Mouse (Mus musculus) kidney, postnatal 10 days (tissue): ENCODE data around the gene Arel1.

ENCODE experiments used
- DNase-seq: peaks from one replicate; pipeline ENCODE4 v3.0.0; 2021; ENCODE audit warnings: mixed read lengths

Gene Arel1

DNA sequence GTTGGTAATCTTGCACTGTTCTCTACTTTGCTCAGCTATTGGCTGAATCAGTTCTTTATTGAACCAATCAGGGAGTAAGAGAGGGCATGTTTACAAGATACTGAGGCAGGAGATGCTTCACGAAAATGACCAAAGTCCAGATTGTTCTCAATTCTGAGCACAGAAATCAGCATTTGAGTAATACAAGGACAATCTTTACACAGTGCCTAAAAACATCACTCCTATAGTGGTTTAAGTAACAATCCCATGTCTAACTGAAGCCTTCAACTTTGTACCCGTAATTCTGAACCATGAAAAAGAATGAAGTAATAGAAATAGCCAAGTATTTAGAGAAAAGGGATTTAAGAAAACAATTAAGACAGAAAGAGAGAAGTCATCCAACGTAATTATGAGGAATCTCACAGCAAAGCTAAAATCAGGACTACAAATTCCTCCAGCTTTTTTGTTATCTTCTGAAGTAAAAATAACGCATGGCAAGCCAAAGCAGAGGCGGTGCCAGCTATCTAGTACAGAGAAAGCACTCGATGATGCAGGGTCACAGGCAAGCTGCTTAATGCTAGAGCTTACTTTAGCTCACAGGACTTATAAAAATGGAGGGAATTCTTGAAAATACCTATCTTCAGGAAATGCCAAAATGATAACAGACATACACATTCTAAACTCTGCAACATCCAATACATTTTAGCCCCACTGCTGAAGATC, 22.0 kb downstream of the Arel1 start:
- DNase-seq: no peak

DNA sequence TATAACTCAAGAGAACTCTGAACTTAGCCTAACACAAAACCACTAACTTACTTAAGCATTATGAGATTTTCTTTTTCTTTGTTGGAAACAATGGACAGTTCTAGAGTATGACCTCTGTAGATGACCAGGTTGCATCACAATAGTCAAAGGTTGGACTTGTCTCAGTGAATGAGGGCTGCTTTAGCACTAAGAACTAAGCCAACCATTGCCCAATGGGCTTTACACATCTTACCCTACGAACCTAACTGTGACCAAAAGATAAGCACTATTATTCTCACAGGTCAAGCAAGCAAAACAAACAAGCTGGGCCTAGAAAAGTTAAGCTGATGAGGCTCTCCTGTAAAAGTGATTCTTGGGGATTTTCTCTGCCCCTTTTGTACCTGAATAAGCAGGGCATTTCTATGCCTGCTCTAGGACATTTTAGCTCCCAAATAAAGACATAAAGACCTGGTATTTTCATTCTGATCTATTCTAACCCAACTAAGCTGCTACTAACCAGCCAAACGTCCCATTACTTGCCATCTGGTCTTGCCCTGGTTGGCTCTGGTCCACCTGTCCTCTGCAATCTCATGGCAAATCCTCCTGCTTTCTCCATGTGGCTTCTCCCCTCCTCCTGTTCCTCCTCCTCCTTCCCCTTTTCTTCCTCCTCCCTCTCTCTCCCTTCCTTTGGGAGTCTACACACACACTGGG, 22.7 kb downstream of the Arel1 start:
- no peak for DNase-seq

DNA sequence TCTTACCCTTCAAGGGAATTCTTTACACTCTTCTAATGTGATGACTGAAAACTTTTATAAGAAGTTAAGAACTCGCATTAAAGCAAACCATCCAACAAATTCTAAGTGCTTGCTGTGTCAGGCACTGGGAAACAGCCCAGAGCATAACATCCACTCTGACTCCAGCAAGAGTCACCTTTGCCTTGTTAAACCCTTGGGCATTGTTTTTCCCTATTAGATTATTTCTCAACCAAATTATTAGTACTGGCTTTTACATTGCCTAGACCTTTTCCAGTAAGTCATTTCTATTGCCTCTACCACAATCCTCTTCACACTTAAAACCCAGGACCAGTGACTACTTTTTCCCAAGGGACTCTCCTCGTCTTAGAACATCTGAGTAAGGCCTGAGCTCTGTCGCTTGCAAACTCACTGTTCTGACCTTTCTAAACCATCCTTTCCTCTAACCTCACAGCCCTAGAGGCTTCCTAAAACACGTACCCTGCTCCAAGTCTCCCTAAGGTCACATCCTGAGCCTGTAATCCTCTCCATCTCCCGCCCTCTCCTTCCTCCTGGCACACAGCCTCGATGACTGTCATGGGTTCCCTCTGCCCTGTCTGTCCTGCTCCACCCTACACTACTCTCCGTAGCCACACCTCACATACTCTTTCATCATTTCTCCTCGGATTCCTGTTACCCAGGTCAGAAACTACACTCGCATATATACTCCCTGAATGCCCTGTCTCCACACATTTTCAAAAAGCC, 25.7 kb downstream of the Arel1 start:
- DNase-seq: no peak

DNA sequence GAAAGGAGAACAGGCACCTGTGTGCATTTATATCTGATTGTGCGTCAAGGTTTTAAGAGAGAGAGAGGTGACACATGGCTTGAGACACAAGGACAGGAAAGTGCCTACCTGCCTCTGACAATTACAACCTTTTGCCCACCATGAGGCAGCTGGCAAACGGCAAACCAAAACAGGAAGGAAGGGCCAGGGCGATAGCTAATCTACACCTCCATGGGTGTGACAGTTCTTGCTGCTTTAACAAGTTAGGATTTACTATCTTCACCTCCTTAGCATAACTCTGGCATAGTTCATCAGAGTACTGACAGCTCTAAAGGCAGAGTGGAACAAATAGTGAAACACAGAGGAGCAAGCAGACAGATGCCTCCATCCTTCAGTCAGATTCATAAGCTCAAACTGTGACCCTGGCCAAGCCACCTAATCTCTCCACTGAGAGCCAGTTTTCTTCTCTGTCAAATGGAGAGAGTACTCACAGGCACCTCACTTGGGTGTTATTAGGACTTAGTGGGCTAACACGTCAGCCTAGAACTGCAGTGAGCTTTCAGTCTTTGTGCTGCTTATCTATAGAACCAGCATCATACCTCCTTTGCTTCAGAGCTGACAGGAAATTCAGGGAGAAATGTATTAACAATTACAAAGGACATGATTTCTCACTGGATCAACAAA, 26.4 kb downstream of the Arel1 start:
- no peak for DNase-seq

DNA sequence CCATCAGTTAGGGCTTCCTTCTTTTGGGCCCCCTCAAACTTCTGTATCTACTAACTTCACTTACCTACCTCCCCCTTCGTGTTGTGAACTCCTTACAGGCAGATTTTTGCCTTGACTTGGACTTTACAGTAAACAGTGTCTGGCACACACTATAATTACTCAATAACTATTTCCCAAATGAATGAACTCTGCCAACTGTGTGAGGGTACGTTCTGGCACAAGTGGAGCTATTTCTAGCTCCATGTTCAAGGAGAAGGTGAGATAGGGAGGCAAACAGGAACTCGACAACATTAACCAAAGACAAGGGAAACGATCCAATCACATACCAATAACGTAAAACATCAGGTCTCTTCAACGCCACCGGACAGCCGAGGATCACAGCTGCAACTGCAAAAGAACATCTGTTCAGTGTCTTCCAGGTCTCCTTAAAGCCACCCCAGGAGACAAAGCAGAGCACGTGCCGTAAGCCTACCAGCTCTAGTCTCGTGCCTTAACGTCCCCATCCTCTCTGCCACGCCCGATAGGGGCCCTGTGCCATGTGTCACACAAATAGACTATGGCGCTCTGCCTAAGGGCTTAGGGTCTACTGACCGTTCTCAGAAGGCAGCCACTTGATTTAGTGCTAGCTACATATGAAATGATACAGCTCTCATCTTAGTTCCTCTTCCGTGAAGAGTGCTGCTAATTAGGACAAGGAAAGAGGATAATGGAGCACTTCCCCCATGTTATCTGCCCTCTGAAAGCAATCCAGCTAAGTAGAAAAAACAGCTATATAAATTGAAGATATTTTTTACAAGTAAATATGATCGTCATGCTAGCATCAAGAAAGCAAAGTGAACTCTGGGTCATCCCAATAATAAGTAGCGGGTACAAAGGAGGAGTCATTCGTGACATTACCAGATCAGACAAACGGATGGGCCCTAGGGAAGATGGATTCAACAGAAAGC, 27.4 kb downstream of the Arel1 start:
- DNase-seq: no peak

DNA sequence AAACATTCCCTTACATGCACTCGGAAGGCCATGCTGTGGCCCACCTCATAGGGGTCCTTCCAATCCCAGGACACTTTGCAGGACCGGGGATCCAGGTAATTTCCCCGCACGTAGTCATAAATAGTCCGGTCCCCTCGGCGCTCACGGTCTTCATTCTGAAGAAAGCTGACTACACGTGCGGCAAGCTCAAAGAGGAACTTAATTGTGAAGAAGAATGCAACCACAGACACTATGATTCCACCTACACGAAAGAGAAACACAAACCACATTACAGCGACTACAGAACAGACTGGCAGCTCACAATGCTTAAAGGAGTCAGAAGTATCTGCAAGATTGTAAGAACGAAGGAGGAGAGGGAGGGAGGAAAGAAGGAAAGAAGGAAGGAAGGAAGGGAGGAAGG, 29.0 kb downstream of the Arel1 start:
- DNase-seq: no peak

DNA sequence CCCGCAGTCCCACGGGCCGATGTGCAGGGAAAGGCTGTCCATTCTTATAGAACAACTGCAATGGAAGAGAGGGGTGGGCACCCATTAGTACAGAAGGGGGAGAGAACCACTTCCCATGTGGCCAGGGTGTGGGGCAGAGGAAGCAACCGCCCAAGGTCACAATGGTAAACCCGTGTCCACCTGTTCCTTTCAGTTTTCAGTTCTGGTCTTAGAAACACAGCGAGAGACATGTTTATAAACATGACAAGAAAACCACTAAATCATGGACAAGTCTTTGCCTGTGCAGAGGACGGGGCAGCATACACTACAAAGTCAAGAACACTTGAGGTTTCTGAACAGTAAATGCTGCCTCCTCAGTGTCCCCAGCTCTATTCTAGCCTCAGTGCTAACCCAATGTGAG, 30.4 kb downstream of the Arel1 start:
- no peak for DNase-seq

DNA sequence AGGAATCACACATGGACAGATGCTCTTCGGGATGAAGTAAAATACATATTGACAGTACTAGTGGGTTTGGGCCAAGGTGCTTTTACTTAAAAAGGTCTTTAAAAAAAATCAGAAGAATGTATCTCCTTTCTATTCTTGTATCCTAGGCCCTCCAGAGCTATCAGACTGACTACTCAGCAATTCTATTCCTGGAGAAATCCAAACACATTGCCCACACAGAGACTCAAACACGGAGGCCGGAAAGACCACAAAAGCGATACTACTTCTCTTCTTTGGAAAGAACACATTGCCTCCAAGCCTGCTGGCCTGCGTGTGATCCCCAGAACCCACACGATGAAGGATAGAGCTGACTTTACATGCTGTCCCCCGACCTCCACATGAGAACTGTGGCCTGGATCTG, 31.6 kb downstream of the Arel1 start:
- DNase-seq: no peak

DNA sequence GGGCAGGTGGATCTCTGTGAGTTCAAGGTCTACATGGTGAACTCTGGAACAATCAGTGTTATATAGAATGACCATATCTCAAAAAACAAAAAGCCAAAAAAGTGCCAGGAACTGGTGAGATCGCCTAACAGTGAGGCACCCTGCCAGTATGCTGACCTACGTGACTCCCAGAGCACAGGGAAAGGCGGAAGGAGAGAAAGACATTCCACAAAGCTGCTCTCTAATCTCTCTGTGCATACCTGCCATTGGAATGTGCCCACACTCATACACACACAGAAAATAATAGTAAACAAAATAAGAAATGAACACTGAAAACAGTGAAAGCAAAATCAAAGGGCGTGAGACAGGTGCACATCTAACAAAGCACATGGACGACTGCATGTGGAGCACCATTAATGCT, 35.4 kb downstream of the Arel1 start:
- no peak for DNase-seq

DNA sequence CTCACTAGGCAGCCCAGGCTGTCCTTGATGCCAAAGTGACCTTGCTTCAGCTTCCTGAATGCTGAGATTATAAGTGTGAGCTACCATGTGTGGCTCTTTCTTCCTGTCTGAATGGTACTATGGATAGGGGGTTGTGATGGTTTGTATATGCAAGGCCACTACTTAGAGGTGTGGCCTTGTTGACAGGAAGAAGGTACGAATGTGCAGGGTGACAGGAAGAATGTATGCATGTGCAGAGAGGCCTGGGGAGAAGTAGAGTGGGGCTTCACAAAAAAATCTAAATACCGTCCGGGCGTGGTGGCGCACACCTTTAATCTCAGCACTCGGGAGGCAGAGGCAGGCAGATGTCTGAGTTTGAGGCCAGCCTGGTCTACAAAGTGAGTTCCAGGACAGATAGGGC, 38.5 kb downstream of the Arel1 start:
- no peak for DNase-seq

DNA sequence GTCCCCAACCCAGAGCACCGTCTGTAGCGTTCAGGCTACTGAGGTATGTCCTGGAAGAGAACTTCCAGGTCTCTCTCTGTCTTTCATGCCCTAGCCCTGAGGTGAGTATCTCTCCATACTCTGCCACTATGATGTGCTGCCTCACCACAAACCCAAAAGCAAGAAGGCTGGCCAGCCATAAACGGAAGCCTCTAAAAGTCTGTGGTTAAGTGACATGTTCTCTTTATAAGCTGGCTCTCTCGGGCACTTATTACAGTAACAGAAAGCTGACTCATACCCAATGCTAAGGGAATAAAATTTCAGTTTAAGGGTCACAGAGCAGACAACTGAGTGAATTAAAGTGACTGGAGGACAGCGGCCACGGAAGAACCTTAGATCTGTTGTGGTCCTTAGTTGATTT, 44.2 kb downstream of the Arel1 start:
- DNase-seq: no peak

DNA sequence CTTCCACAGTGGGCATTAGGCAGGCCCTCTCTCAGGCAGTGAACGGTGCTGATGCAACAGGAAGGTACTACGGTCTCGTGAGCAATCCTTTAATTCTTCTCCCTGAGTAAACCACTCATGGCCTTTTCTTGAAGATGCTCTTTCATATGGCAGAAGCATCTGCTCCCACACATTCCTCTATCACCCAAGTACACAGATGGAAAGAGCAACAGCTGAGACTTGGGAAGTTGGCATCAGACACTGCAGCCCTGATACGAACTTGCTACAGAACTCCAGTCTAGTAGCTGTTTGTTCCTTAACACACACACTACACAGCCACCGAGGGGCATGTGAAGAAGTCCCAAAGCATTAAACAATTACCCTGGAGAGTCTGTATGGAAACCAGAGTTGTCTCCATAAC, 46.4 kb downstream of the Arel1 start:
- no peak for DNase-seq

DNA sequence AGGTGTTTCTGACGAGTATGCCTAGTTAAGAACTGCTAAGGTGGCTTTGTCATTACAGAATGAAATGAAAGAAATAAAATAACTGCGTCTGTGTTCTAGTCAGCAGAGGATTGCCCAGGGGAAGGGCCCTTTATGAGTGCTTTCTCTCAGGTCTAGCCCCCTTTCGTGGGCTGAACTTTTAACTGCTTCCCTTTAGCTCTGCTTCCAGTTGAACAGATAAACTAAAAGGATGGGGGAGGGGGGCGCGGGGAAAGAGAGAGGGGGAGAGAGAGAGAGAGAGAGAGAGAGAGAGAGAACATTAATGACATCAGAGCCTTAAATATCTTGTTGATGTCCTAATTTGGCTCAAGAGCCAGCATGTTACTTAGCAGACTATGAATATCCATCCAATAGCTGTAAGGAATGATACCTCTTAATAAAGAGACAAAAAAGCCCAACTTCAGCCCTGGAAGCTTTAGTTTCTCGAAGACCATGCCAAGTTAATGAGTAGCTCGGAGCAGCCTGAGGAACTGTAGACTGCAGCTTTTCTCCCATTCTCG, 48.8 kb downstream of the Arel1 start:
- DNase-seq: no peak

DNA sequence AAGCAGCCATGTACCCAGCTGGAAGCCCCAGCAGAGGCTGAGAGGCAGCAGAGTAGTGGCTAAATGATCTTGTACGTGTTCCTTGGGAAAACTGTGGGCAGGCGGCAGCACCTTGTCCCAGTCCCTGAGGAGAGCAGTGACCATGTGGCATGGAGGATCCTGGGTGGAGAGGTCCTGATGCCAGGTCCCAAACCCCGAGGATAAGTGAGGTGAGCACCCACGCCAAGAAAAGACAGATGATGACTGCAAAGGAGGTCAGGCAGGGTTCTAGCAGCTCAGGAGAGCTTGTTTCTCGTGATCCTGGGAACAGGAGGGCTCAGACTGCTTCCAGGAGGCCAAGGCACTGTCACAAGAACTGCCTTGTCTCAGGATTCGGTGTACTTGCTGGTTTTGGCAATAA, 51.9 kb downstream of the Arel1 start:
- DNase-seq: no peak

DNA sequence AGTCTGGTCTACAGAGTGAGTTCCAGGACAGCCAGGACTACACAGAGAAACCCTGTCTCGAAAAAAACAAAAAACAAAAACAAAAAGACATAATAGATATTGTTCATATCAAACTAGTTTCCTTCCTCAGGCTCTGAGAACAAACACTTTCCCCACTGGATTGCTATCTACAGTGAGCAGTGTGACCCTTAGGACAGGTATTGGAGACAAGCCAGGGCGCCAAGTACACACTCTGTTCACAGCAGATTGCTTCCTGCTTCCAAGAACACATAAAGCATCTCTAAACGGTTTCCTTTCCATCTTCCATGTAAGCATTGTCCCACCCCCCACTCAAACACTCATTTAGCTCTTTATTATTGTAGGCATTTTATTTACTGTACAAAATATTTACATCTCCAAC, 52.9 kb downstream of the Arel1 start:
- DNase-seq: no peak

DNA sequence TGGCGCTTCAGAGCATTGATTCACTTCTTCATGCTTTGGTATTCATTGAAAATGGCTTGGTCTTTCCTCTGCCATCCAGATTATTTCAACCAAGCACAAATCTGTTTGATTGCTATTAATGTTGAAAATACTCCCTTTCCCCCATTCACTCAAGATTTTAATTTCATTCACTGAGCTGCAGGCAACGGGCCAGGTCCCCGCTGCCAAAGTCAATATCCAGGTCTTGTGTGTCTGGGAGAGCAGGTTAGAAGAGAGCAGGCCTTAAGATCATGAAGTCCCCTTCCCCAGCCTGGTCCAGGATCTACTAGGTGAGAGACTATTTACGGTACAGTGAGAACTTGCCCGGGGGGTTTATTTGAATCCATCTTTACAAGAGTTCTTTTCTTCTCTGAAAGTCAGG, 55.7 kb downstream of the Arel1 start:
- DNase-seq: no peak

DNA sequence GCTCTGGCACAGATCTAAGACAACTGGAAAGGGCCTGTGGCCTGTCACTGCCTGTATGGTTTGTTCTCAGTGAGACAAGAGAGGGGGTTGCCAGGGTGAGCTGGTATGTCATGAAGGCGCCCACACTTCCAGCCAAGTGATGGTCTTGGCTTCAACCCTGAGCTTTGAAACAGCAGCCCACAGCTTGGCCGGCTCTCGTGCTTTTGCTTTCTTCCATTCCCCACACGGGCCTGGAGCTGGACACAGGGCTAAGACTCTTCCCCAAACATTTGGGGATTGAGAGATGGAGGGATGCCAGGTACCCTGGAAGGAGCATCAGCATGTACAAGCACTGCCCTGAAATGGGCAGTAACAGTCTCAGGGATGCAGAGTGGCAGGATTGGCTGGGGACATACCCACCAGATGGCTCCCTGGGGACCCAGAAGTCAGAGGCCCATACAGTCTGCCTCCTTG, 58.0 kb downstream of the Arel1 start:
- no peak for DNase-seq

DNA sequence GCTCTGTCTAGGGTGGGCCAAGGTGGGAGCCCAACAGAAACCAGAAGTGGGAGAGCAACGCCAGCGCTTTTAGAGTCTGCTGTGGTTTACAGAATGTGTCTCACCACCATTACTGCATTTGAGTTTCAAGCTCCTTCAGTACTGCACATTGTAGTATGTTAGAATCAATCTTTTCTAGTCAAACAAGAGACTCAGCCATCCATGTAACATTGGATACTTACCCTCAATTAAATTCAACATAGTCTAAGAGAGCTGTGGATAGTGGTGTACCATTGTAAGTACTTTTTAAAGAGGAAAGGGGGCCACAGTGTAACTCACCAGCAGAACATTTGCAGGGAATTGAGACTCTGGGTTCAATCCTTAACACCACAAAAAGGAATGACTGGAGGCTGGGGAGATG, 59.1 kb downstream of the Arel1 start:
- DNase-seq: no peak

DNA sequence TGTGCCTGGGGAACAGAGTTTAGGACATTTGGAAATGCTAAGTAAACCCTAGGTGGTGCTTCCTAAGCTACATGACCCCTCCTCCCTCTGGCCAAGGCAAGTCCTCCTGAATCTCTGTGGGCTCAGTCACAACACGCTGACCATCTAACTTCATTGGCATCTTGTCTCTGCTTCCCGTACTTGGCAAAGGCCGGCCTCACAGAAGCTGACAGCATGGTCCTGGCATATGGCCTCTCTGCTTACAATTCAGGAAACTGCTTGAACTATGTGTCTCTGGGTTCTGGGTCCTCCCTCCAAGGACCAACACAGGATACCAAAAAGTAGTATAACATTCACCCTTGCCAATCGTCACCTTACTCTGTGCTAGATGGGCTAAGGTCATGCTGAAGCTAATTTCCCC, 60.6 kb downstream of the Arel1 start:
- no peak for DNase-seq

DNA sequence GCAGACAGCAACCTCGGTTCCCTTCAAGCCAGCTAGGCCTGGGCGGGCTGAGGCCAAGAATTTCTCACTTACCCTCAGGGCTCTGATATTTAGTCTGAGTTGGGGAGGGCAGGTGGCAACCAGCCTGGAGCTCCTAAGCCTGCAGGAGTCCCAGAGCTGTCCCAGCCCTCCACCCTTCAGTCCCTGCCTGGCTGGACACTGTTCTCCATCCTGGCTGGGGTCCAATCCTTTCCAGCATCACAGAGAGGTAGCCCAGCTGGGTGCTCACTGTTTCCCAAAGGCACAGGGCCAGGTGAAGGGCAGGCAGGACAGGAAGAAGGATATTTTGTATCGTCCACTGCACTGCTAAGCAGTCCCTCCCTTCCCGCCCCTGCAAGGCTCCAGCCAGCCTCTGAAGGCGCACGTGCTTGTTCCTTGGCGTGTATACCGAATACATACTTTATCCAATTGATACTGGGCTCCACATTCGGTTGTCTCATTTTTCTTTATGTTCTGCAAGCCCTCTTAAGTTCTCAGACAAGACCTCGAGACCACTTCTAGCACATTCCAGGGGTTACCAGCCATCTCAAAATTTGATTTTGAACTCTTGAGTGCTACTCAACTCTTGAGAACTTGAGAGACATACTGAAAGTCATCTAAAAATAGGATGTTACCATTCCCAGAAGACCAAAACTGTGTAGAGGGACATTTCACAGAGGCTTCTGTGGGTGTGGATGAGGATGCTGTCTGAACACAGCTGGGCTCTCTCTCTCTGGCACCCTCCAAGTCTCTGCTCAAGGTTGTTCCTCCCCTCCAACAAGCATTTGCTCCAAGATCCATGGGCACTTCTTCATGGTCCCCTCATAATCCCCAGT, 62.8 kb downstream of the Arel1 start:
- DNase-seq: peak; percentile 35

DNA sequence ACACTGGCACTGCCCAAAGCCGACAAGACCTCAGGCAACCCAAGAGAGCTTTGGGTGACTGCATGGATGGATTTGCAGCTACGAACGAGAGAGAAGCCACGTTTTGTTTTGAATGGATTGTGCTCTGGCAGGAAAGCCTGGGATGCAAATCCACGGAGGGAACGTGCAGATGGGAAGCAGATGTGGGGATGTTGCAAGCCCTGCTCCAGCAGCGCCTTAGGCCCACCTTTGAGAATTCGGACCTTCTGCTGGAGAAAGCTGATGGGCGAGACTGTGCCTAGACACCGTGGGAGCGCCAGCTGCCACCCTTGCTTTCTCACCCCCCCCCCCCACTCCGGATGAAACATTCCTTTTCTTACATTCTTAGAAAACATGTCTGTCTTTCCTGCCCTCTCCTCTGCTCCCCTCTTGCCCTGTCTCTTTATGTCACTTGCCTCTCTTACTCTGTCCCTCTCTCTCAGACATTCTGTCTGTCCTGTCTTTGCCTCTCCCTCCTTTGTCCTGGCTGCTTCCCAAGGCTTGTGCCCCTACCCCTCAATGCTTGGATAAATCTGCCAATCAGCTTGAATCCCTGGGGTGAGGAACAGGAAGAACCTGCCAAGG, 63.6 kb downstream of the Arel1 start:
- DNase-seq: no peak
